Mouse (Mus musculus) stomach, postnatal 0 days (tissue): ENCODE measurements around the gene Rbms1. TPM values are rescaled to one million over a fixed set of nuclear protein-coding genes. Genes with fewer than 3 reads are reported as not detected.
A peak's percentile ranks its signal among the peaks of the same experiment; 100 is the strongest.

Experiments
- ATAC-seq: fragments of 200-750 bp; cut with Nextera tagmentation; 2 replicates; pipeline ENCODE4 v1.8.0; 2017; ENCODE audit not compliant: low FRiP score, low TSS enrichment
- DNase-seq: peaks from one replicate; pipeline ENCODE4 v3.0.0-alpha.2; 2016; ENCODE audit warnings: low spot score
- H3K27ac ChIP-seq: fragments of 300-500 bp; sonication (generic); replicated peaks from 2 replicates; pipeline ENCODE4 v1.5.1; 2014; ENCODE audit warnings: mild to moderate bottlenecking, control low read depth
- H3K27me3 ChIP-seq: fragments of 300-500 bp; sonication (generic); 2 replicates; pipeline ENCODE4 v1.6.1; 2014; ENCODE audit warnings: low read length; ENCODE audit not compliant: control insufficient read depth, insufficient read depth
- H3K36me3 ChIP-seq: fragments of 300-500 bp; sonication (generic); 2 replicates; pipeline ENCODE4 v1.6.1; 2014; ENCODE audit warnings: low read length, mixed read lengths; ENCODE audit not compliant: control insufficient read depth, insufficient read depth
- H3K4me1 ChIP-seq: fragments of 300-500 bp; sonication (generic); replicated peaks from 2 replicates; pipeline ENCODE4 v1.6.1; 2014; ENCODE audit warnings: antibody characterized with exemption; ENCODE audit not compliant: control insufficient read depth, insufficient read depth
- H3K4me2 ChIP-seq: fragments of 300-500 bp; sonication (generic); replicated peaks from 2 replicates; pipeline ENCODE4 v1.6.1; 2014; ENCODE audit warnings: low read depth, mild to moderate bottlenecking, control low read depth, moderate library complexity
- H3K4me3 ChIP-seq: fragments of 300-500 bp; sonication (generic); 2 replicates; pipeline ENCODE4 v1.5.1; 2014; ENCODE audit warnings: low read depth, low read length, control low read depth
- H3K9ac ChIP-seq: fragments of 300-500 bp; sonication (generic); 2 replicates; pipeline ENCODE4 v1.6.1; 2014; ENCODE audit warnings: mild to moderate bottlenecking, low read length, control low read depth, mixed read lengths
- H3K9me3 ChIP-seq: fragments of 300-500 bp; sonication (generic); 2 replicates; pipeline ENCODE4 v1.6.1; 2016; ENCODE audit warnings: low read length; ENCODE audit not compliant: control insufficient read depth
- CTCF ChIP-seq: IDR thresholded peaks from 2 replicates; pipeline ENCODE4 v1.5.1; 2016; ENCODE audit warnings: antibody characterized with exemption, low read depth, mild to moderate bottlenecking, moderate library complexity
- EP300 ChIP-seq: optimal IDR thresholded peaks from 2 replicates; pipeline ENCODE3; 2016; ENCODE audit warnings: antibody characterized with exemption
- WGBS: fragments of 180-500 bp; shearing (Covaris S2); extraction: QIAGEN DNeasy Blood & Tissue Kit; methylation state at CpG from one replicate; pipeline ENCODE4 v1.1.7; 2014; 5-methylcytosine and 5-hydroxymethylcytosine counted together
- polyA plus RNA-seq: library from polyadenylated mRNA; unstranded; fragments of >200 nt; fragmentation: Nextera tagmentation; extraction: Ambion mirVana; gene quantifications from 2 replicates; pipeline ENCODE4 v1.2.1, GENCODE M21; 2015

Gene Rbms1
- polyA plus RNA-seq, 1 experiment from 2014 or later: 81.1 TPM

DNA sequence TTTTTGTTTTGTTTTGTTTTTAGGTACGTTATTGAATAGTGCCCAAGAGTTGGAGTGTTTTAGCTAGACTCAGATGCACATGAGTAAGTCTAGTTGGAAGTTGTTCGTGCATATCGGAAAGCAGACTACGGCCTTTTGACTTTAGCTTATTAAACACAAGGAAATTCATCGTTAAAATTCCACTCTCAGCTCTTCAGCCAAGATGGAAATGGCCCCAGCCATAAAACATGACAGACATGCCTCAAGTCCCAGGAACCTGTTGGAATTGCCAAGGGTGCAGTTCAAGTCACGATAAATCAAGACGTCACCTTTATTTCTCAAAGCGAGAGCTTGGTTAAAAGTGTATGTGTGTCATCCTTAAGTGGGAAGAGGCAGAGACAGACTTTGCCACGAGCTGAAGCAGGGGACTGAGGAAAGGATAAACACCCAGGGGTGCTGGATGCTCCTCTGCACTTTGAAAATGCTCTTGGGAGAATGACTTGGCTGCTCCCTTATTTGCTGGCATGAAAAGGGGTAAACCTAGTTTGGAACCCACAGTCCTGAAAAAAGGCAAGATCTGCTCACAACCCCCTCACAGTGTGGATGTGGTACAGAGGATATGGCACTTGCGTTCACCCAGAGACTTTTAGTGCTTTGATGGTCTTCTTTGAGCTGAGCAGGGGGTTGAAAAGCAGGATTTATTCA lies 233.9 kb downstream of the Rbms1 start:
- no peak overlapping the region for H3K9ac ChIP-seq
- 53% methylated on average over 10 of the region's 10 CpGs for WGBS
- 0 out of 2 replicates have a peak overlapping the region, but pooled peaks have one; percentile 9 for H3K27ac ChIP-seq
- H3K4me1 ChIP-seq: no peaks in the 10 kb centered on the region
- H3K4me2 ChIP-seq: no peak overlapping the region
- ATAC-seq (no peak), DNase-seq (peak; percentile 11)
- no peaks in the 10 kb centered on the region for H3K36me3 ChIP-seq
- no peaks in the 10 kb centered on the region for H3K9me3 ChIP-seq
- no peak overlapping the region for H3K4me3 ChIP-seq
- TF ChIP-seq CTCF (no peak), EP300 (no peak)
- no peaks in the 10 kb centered on the region for H3K27me3 ChIP-seq

- WGBS: 82% methylated on average over 2 of the region's 2 CpGs
- ATAC-seq (no peak), DNase-seq (peak; percentile 5)
- no peaks in the 10 kb centered on the region for H3K36me3 ChIP-seq
- H3K9ac ChIP-seq: no peak overlapping the region
- no peaks in the 10 kb centered on the region for H3K9me3 ChIP-seq
- H3K4me1 ChIP-seq: no peaks in the 10 kb centered on the region
- TF ChIP-seq CTCF (no peak), EP300 (no peak)
- H3K27ac ChIP-seq: no peak overlapping the region
- no peak overlapping the region for H3K4me2 ChIP-seq
- no peak overlapping the region for H3K4me3 ChIP-seq
- no peaks in the 10 kb centered on the region for H3K27me3 ChIP-seq
These were observed 238.3 kb downstream of the Rbms1 start for GRCm38 (mm10) chr2:60724660-60725059.

GRCm38 (mm10) chr2:60722967-60723366 lies 240.0 kb downstream of the Rbms1 start:
- no peaks in the 10 kb centered on the region for H3K27me3 ChIP-seq
- no peaks in the 10 kb centered on the region for H3K36me3 ChIP-seq

DNA sequence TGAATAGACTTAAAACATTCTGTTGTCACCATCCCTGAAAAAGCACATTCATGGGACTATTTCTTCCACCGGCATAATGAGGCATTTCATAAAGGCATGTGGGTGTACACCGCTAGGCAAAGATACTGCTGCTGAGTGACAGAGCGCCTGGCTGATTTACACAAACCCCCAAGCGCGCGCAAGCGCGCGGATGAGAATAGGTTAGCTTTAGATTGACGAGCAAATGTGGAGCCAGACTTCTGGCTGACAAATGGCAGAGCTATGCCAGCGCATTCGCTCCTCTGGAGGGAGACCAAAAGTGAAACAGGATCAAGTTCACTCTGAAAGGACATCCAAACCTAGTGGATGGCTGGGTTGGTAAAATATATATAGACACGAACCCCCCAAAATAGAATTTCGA lies 240.5 kb downstream of the Rbms1 start, which contains the start of gene Itgb6:
TSS of gene Itgb6 (minus strand) at position 130 of the 400 bp plus-strand sequence.
- 69% methylated on average over 14 of the region's 14 CpGs for WGBS
- H3K27me3 ChIP-seq: no peaks in the 10 kb centered on the region
- TF ChIP-seq EP300: no peak
- TF ChIP-seq CTCF: no peak
- ATAC-seq (no peak), DNase-seq (peak; percentile 12)
- H3K4me2 ChIP-seq: no peak within 1 kb of the TSS
- H3K36me3 ChIP-seq: no peaks in the 10 kb centered on the region
- H3K9me3 ChIP-seq: no peaks in the 10 kb centered on the region
- no peaks in the 10 kb centered on the region for H3K4me1 ChIP-seq
- H3K4me3 ChIP-seq: no peak within 1 kb of the TSS
- no peak within 1 kb of the TSS for H3K27ac ChIP-seq
- H3K9ac ChIP-seq: no peak within 1 kb of the TSS

More at GRCm38 (mm10) chr2:60722967-60723366, 240.0 kb downstream of the Rbms1 start:
- H3K4me2 ChIP-seq: no peak overlapping the region
- no peak overlapping the region for H3K4me3 ChIP-seq
- H3K27ac ChIP-seq: no peak overlapping the region
- no peaks in the 10 kb centered on the region for H3K4me1 ChIP-seq
- H3K9me3 ChIP-seq: no peaks in the 10 kb centered on the region
- WGBS: 77% methylated on average over 3 of the region's 3 CpGs
- TF ChIP-seq CTCF: no peak
- TF ChIP-seq EP300: no peak
- no peak overlapping the region for H3K9ac ChIP-seq
- DNase-seq (no peak), ATAC-seq (no peak)

DNA sequence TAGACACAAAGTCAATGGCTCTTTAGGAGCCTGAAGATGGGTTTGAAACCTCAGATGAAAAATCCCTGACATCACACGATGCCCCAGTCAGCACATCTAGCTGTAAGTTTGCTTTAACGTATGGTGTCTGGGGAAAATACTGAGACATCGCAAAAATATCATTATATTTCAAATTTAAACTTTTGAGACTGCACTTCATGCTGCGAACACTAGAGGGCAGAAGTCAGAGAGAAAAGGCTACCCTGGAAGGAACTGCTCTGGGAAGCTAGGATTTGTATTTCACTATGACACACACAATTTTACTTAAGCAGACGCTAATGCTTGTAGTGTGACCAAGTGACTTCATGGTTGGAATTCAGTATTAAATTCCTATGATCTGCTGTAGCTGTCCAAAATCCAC lies 242.1 kb downstream of the Rbms1 start:
- no peaks in the 10 kb centered on the region for H3K27me3 ChIP-seq
- no peaks in the 10 kb centered on the region for H3K36me3 ChIP-seq
- H3K4me2 ChIP-seq: no peak overlapping the region
- H3K4me1 ChIP-seq: no peaks in the 10 kb centered on the region
- DNase-seq: peak; percentile 22
- peak; percentile 64 for ATAC-seq
- H3K9me3 ChIP-seq: no peaks in the 10 kb centered on the region
- WGBS: 19% methylated on average over 5 of the region's 5 CpGs
- H3K9ac ChIP-seq: no peak overlapping the region
- TF ChIP-seq EP300 (no peak), CTCF (peak; percentile 90)
- H3K4me3 ChIP-seq: no peak overlapping the region
- no peak overlapping the region for H3K27ac ChIP-seq

GRCm38 (mm10) chr2:60720205-60720604 lies 242.8 kb downstream of the Rbms1 start:
- Histone ChIP-seq H3K9me3 (no peaks in the 10 kb centered on the region), H3K4me2 (no peak overlapping the region), H3K27ac (peak overlapping the region; percentile 70; the same call in 1 of the 2 replicates), H3K4me3 (no peak overlapping the region), H3K36me3 (no peaks in the 10 kb centered on the region), H3K27me3 (no peaks in the 10 kb centered on the region), H3K9ac (no peak overlapping the region), H3K4me1 (no peaks in the 10 kb centered on the region)
- WGBS: 50% methylated on average over 8 of the region's 8 CpGs
- TF ChIP-seq CTCF: no peak
- TF ChIP-seq EP300: no peak
- peak; percentile 45 for DNase-seq
- ATAC-seq: peak; percentile 67; the same call in 1 of the 2 replicates
